Mouse (Mus musculus): Measurements from ENCODE around the gene Tmem209. TPM values are rescaled to one million over a fixed set of nuclear protein-coding genes. Genes with fewer than 3 reads are reported as not detected.

The Tmem209 gene
- total RNA-seq, 2 experiments from 2014 or later: 16.3 to 19.4 TPM

GRCm38 (mm10) chr6:30469370-30469769 lies 40.2 kb downstream of the Tmem209 start:
- ATAC-seq (replicated peaks; ENCODE audit: low FRiP score, poor library complexity, severe bottlenecking): no peak

GRCm38 (mm10) chr6:30468684-30469083 lies 40.9 kb downstream of the Tmem209 start:
- ATAC-seq (replicated peaks; ENCODE audit: low FRiP score, poor library complexity, severe bottlenecking): no peak

GRCm38 (mm10) chr6:30468058-30468457 lies 41.5 kb downstream of the Tmem209 start:
- no peak for ATAC-seq (replicated peaks; ENCODE audit: low FRiP score, poor library complexity, severe bottlenecking)

GRCm38 (mm10) chr6:30465586-30465985 lies 44.0 kb downstream of the Tmem209 start:
- no peak for ATAC-seq (replicated peaks; ENCODE audit: low FRiP score, poor library complexity, severe bottlenecking)

- ATAC-seq (replicated peaks; ENCODE audit: low FRiP score, poor library complexity, severe bottlenecking): no peak
Measured at GRCm38 (mm10) chr6:30462822-30463221, 46.8 kb downstream of the Tmem209 start.

GRCm38 (mm10) chr6:30461755-30462344 lies 47.7 kb downstream of the Tmem209 start:
- no peak for ATAC-seq (replicated peaks; ENCODE audit: low FRiP score, poor library complexity, severe bottlenecking)

GRCm38 (mm10) chr6:30460750-30461446 lies 48.7 kb downstream of the Tmem209 start:
- ATAC-seq (replicated peaks; ENCODE audit: low FRiP score, poor library complexity, severe bottlenecking): no peak

GRCm38 (mm10) chr6:30459811-30460749 lies 49.5 kb downstream of the Tmem209 start:
- ATAC-seq (replicated peaks; ENCODE audit: low FRiP score, poor library complexity, severe bottlenecking): peak; percentile 74; the same call in 1 of the 2 replicates

GRCm38 (mm10) chr6:30459056-30459747 lies 50.4 kb downstream of the Tmem209 start:
- ATAC-seq (replicated peaks; ENCODE audit: low FRiP score, poor library complexity, severe bottlenecking): no peak

GRCm38 (mm10) chr6:30458626-30459025 lies 51.0 kb downstream of the Tmem209 start:
- ATAC-seq (replicated peaks; ENCODE audit: low FRiP score, poor library complexity, severe bottlenecking): no peak

- ATAC-seq (replicated peaks; ENCODE audit: low FRiP score, poor library complexity, severe bottlenecking): no peak
Measured at GRCm38 (mm10) chr6:30456991-30457390, 52.6 kb downstream of the Tmem209 start.

GRCm38 (mm10) chr6:30439576-30439975 lies 70.0 kb downstream of the Tmem209 start:
- no peak for ATAC-seq (replicated peaks; ENCODE audit: low FRiP score, poor library complexity, severe bottlenecking)

GRCm38 (mm10) chr6:30437054-30437453 lies 72.5 kb downstream of the Tmem209 start:
- no peak for ATAC-seq (replicated peaks; ENCODE audit: low FRiP score, poor library complexity, severe bottlenecking)

GRCm38 (mm10) chr6:30436476-30436875 lies 73.1 kb downstream of the Tmem209 start:
- no peak for ATAC-seq (replicated peaks; ENCODE audit: low FRiP score, poor library complexity, severe bottlenecking)

- no peak for ATAC-seq (replicated peaks; ENCODE audit: low FRiP score, poor library complexity, severe bottlenecking)
Measured at GRCm38 (mm10) chr6:30432461-30433192, 77.0 kb downstream of the Tmem209 start.

All from erythroblast, adult 5-6 weeks (primary cell).